ENCODE assay signal across 12 mouse cellular contexts in the genomic region with DNA sequence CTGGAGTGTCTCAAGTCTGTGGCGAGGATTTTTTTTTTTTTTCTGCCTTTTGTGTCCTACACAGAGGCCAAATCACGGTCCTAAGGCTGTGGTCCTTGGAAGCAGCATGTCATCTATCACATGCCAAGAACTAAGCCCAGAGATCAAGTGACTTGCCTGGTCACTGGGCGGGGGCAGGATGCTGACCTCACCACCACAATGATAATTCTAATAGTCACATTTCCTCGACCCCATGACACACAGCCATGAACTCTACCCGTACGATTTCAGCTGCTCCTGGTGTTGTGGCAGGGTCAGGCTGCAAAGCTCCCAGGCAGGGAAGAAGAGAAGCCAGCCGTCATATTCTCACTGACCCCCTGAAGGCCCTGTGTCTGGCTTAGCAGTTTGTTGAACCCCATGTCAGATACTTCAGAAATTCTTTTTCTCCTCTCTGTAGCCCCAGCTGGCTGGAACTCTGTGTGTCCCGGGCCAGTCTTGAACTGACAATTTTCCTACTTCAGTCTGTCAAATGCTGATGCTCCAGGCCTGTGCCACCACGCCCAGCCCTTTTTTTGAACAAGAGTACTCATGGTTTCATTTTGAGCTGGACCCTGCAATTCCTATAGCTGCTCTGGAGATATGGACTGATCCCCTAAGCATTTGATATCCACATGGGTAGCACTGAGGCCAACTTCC. TPM values are rescaled to one million over a fixed set of nuclear protein-coding genes. Genes with fewer than 3 reads are reported as not detected.
DNase-seq lines count a peak whose midpoint lies in the region; ATAC-seq and TF ChIP-seq lines count a peak whose summit lies in the region.
"Had no signal": no experiment of that assay in that cellular context is flagged by ENCODE, and none has a peak within 500 bp of the region (broad histone marks: within the 10 kb centered on the region; RNA-seq: fewer than 3 reads in every experiment).

No protein-coding gene starts in this region.

- H3K79me2 ChIP-seq in myocyte (ENCODE audit: control insufficient read depth, insufficient read depth): no peaks in the 10 kb centered on the region

- ATAC-seq in granulocyte monocyte progenitor cell, adult 5-6 weeks (replicated peaks; ENCODE audit: poor library complexity, severe bottlenecking): no peak
- ATAC-seq: intestine, embryonic 16.5 days had no signal

- H3K27ac ChIP-seq in heart, embryonic 10.5 days: 0 out of 2 replicates have a peak overlapping the region, but pooled peaks have one; percentile 0
- H3K27ac ChIP-seq: liver, embryonic 15.5 days; stomach, embryonic 15.5 days had no signal

- no peak overlapping the region for H3ac ChIP-seq in myocyte (ENCODE audit: control insufficient read depth, insufficient read length)

- peak overlapping the region; percentile 55 for H3K4me2 ChIP-seq in myocyte (ENCODE audit: low read depth)
- H3K4me2 ChIP-seq: liver, embryonic 15.5 days had no signal

- no peaks in the 10 kb centered on the region for H3K9me3 ChIP-seq in heart, embryonic 10.5 days
- H3K9me3 ChIP-seq: liver, embryonic 15.5 days; stomach, embryonic 15.5 days had no signal

- peak; percentile 96 for DNase-seq in heart, adult 11 months
- DNase-seq in heart, adult 8-10 months (ENCODE audit: low spot score): no peak
- DNase-seq in adrenal gland, postnatal 36 days: peak; percentile 39 to 41
- no peak for DNase-seq in heart, embryonic 10.5 days (ENCODE audit: low spot score)
- no peak for DNase-seq in T-cell, adult 2 months (ENCODE audit: low spot score)
- DNase-seq: cerebellum, adult 8-10 months; right cerebral cortex, postnatal 4 days had no signal

- no peaks in the 10 kb centered on the region for H3K36me3 ChIP-seq in heart, embryonic 10.5 days
- no peaks in the 10 kb centered on the region for H3K36me3 ChIP-seq in myocyte (ENCODE audit: control insufficient read depth, insufficient read depth)
- H3K36me3 ChIP-seq: liver, embryonic 15.5 days; stomach, embryonic 15.5 days had no signal

- 61% methylated on average over 9 of the region's 9 CpGs for WGBS in heart, embryonic 10.5 days

- 0 out of 2 replicates have a peak, but pooled peaks cover 6% of the 10 kb centered on the region for H3K27me3 ChIP-seq in heart, embryonic 10.5 days (ENCODE audit: insufficient read depth, poor library complexity, severe bottlenecking)
- H3K27me3 ChIP-seq in myocyte (ENCODE audit: control insufficient read depth, insufficient read depth, insufficient read length): no peaks in the 10 kb centered on the region
- H3K27me3 ChIP-seq: liver, embryonic 15.5 days; stomach, embryonic 15.5 days had no signal

- TF ChIP-seq POLR2A in myocyte (IDR thresholded peaks at IDR 0.05; ENCODE audit: insufficient read length, low read depth): no peak

- peaks cover 28% of the 10 kb centered on the region for H3K4me1 ChIP-seq in heart, embryonic 10.5 days

- no peak overlapping the region for H3K4me3 ChIP-seq in heart, embryonic 10.5 days
- H3K4me3 ChIP-seq in myocyte: no peak overlapping the region
- H3K4me3 ChIP-seq: liver, embryonic 15.5 days; stomach, embryonic 15.5 days had no signal

TF ChIP-seq in myocyte, 11 proteins besides CTCF, POLR2A, EP300 and RAD21:
- TF ChIP-seq REST (IDR thresholded peaks at IDR 0.05; ENCODE audit: insufficient read depth, insufficient read length) (no peak), E2F4 (IDR thresholded peaks at IDR 0.05; ENCODE audit: insufficient read depth) (no peak), MYOD1 (IDR thresholded peaks at IDR 0.05; ENCODE audit: control insufficient read depth in 1 of 3, insufficient read length in 2 of 3, low read depth in 2 of 3) (peak in 1 of 3 experiments; percentile 52)

RNA-seq across cellular contexts. Expression of a gene that starts 1.8 kb away (rescaled TPM):
- total RNA-seq in heart, adult 8-10 months (2022): 10 to 100 TPM in 3 of 4 experiments, 1 to 10 TPM in 1; 9.2 to 16.4 (median 10.3) TPM
- 10 to 100 TPM in 1 of 2 experiments, 1 to 10 TPM in 1; 9.2 to 10.8 TPM for total RNA-seq in adrenal gland, postnatal 36 days (2021)
- polyA plus RNA-seq in heart, embryonic 10.5 days (2016; fragmentation: Nextera tagmentation; extraction: Ambion mirVana): 6.8 and 8.3 TPM in 2 replicates
- polyA plus RNA-seq in myocyte (2012; fragmentation: generic; extraction: Trizol): 12.1 TPM
- 0.36 TPM in 1 of 2 replicates, not detected in the other for total RNA-seq in granulocyte monocyte progenitor cell, adult 5-6 weeks (2014; fragmentation: Nextera tagmentation)
- not detected in 2 replicates for total RNA-seq in granulocyte monocyte progenitor cell, adult 5-6 weeks (2017)

RNA-seq across cellular contexts. Expression of a gene that starts 48.6 kb away (rescaled TPM):
- total RNA-seq in heart, adult 8-10 months (2022): under 1 TPM in 3 of 4 experiments, not detected in 1; 0.22 to 0.23 (median 0.22) TPM
- under 1 TPM; 0.26 to 0.79 TPM for total RNA-seq in adrenal gland, postnatal 36 days (2021)
- polyA plus RNA-seq in heart, embryonic 10.5 days (2016; fragmentation: Nextera tagmentation; extraction: Ambion mirVana): 0.21 and 0.48 TPM in 2 replicates
- not detected for polyA plus RNA-seq in myocyte (2012; fragmentation: generic; extraction: Trizol)
- total RNA-seq in granulocyte monocyte progenitor cell, adult 5-6 weeks (2014; fragmentation: Nextera tagmentation): not detected in 2 replicates
- not detected in 2 replicates for total RNA-seq in granulocyte monocyte progenitor cell, adult 5-6 weeks (2017)
- polyA plus RNA-seq: liver, embryonic 15.5 days had no signal

Comparison
In these comparisons a context has a peak if more than half of its experiments do, and no peak if none do; other contexts are left out.
1. DNase-seq: peak in heart, adult 11 months (single experiment) and adrenal gland, postnatal 36 days (2 of 2); none in heart, adult 8-10 months (single experiment), heart, embryonic 10.5 days (single experiment) and T-cell, adult 2 months (single experiment).
2. RNA of a gene that starts 1.8 kb away (total RNA-seq): 9.2 to 10.8 TPM in adrenal gland, postnatal 36 days and 9.2 to 16.4 TPM in heart, adult 8-10 months; 0.36 TPM in granulocyte monocyte progenitor cell, adult 5-6 weeks; every median in the first group is over 4 times any median in the second.